Mouse (Mus musculus): ENCODE data around the gene H2al1b.

Gene H2al1b

DNA sequence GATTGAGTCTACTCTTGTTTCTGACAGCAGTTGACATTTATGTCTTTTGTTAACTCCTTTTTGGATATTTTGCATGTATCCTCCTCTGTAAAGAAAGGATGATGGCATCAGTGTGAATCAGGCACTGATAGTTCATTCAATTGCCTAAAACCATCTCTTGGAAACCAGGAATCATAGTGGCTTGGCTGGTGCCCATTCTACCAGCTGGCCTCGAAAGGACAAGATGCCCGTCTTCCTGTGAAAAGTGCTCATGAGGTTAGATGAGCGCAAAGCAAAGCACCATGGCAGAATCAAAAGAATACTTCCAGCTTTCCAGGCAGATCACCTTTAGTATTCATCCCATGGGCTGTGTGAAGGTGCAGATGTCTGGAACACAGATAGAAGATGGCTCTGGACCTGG lies 44.5 kb downstream of the H2al1b start:
- DNase-seq (ENCODE audit: low read depth, low spot score): no peak

Data from c-Kit-negative CD71-positive TER-119-positive erythroid progenitor cells, embryonic 14.5 days (primary cell).